Mouse (Mus musculus) liver, postnatal 0 days (tissue): ENCODE data around the gene Tnfsfm13.

Experiments used
- CTCF ChIP-seq: sonication (generic); IDR thresholded peaks from 2 replicates; pipeline ENCODE4 v1.5.1; 2016; ENCODE audit warnings: antibody characterized with exemption, low read depth
- EP300 ChIP-seq: IDR thresholded peaks from 2 replicates; pipeline ENCODE4 v1.6.1; 2016; ENCODE audit warnings: antibody characterized with exemption, low read depth, mild to moderate bottlenecking

GRCm38 (mm10) chr11:69672211-69672706 is 23.6 kb downstream of the Tnfsfm13 start, which contains the start of gene Eif4a1:
- no peak for TF ChIP-seq CTCF
- peak; percentile 43; the same call in 1 of the 2 replicates for TF ChIP-seq EP300
